Mouse (Mus musculus): ENCODE results near the gene Fkbp15. TPM values are rescaled to one million over a fixed set of nuclear protein-coding genes. Genes with fewer than 3 reads are reported as not detected.
A peak's percentile ranks its signal among the peaks of the same experiment; 100 is the strongest.

Fkbp15 gene
- total RNA-seq, 2 experiments from 2014 or later = 32.8 to 33.2 TPM

DNA sequence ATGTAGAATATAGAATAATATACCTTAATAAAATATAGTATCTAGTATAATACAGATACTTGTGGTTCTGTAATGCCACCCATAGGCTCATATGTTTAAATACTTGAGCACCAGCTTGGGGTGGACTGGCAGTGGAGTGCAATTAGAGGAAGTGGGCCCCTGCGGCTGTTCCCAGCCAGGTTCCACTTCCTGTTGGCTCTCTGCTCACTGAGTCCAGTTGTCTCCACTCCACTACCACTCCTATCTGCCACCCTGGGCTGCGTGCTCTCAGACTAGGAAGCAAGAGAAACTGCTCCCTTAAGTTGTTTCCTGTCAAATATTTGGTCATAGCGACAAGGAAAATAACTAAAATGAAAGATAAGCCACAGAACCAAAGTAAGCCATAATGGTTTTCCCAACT, 37.7 kb downstream of the Fkbp15 start:
- no peak for DNase-seq (ENCODE audit: low spot score in 2 of 2)

GRCm38 (mm10) chr4:62318294-62318693, 42.1 kb downstream of the Fkbp15 start:
- no peak for DNase-seq (ENCODE audit: low spot score in 2 of 2)

DNA sequence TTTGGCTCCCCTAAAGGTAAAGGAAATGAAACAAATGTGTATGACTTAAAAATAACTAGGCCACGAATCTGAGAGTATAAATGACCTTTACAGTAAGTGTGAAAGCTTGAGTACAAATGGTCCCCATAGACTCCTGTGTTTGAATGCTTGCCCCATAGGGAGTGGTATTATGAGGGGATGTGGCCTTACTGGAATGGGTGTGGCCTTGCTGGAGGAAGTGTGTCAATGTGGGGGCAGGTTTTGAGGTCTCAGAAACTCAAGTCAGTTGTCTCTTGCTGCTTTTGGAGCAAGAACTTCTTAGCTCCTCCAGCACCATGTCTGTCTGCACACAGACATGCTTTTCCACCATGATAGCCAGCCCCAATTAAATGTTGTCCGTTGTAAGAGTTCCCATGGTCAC, 43.9 kb downstream of the Fkbp15 start:
- DNase-seq (ENCODE audit: low spot score in 2 of 2) = no peak

GRCm38 (mm10) chr4:62314516-62314915, 45.8 kb downstream of the Fkbp15 start:
- no peak for DNase-seq (ENCODE audit: low spot score in 2 of 2)

DNA sequence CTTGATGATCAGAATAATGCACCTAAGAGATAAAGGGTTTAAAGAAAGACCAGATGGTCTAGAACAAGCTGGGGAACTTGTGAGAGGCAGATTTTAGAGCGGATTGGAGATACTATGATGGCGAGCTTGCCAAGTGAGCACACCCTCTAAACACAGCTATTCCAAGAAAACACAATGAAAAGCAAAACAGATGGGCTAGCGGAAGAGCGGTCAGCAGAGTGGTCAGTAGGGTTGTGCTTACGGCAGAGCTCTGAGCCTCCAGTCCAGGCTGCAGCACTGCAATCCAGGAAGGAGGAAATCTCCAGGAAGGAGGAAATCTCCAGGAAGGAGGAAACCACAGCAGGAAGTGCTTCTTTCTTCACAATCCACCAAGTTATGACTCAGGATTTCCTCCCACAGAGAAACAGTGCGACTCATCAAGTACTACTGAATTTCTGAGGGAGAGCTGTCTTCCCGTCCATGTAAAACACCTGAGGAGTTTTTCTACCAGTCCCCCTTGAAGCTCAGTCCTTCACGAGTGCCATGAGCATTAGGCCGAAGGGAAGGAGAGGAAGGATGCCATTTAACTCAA, 46.6 kb downstream of the Fkbp15 start:
- DNase-seq (ENCODE audit: low spot score in 2 of 2) = no peak

- no peak for DNase-seq (ENCODE audit: low spot score in 2 of 2)
These were observed 47.5 kb downstream of the Fkbp15 start for GRCm38 (mm10) chr4:62312821-62313220.

DNA sequence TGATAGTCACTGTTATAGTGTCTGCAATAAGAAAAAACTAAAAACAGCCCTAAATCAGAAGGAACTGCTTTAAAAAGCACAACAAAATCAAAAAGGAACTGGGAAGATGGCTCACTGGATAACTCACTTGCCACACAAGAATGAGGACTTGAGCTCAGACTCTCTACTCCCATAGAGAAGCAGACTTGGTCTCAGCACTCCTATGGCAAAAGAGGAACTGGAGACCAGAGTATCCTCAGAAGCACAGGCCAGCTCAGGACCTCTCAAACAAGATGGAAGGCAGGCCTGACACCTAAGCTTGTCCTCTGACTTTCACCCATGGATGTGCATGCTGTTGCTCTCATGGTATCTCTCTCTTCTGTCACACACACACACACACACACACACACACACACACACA, 51.9 kb downstream of the Fkbp15 start:
- DNase-seq (ENCODE audit: low spot score in 2 of 2) = no peak

DNA sequence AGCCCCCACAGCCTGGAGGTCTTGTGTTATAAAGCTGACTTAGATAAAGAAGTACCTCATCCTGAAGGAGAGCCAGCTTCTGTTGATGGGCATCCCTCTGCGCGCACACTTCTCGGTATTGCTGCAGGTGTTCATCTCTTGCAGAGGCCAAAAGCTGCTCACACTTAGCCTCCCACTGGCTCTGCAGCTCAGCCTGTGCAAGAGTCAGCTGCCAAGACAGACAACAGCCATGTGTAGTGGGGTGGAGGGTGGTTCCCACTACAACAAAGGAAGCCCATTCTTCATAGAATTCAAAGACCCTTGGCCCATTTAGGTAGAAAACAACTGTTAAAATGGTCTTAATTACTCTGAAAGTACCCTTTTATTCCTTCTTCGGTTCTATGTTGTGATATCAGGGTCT, 53.5 kb downstream of the Fkbp15 start:
- DNase-seq (ENCODE audit: low spot score in 2 of 2) = no peak

- DNase-seq (ENCODE audit: low spot score in 2 of 2) = no peak
These were observed 54.0 kb downstream of the Fkbp15 start for GRCm38 (mm10) chr4:62306301-62306700.

DNA sequence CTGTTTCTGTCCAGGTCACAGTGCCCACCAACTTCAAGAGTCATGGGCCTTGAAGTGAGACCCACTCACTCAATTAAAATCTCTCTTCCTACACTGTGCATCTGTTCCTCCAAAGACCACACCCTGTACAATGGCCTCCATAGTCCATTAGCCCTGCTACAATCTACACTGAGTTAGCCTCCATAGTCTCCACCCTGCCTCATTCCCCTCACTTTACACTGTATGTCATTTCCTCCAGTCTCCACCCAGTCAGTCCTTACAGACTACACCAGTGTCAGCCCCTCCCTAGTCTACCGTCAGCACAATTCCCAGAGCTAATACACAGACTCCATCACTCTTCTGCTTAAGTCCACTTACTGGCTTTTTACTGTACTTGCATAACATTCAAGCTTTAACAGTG, 57.1 kb downstream of the Fkbp15 start:
- no peak for DNase-seq (ENCODE audit: low spot score in 2 of 2)

DNA sequence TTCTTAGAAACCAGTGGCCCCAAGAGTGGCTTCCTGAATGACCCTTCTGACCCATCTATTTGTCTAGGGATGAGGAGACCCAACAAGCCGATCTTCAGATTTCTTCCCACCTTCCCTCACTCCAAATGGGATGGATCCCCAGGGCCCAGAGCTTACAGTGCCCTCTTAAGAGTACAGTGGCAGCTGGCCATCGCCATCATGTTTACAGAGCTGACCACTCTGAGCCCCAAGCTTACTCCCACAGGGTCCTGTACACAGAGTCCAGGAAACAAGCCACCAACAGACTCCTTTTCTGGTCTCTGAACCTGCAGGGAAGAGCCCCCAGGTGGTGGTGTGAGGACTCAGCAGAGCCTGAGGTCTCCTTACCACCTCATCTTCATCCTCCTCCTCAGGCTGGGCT, 57.6 kb downstream of the Fkbp15 start:
- no peak for DNase-seq (ENCODE audit: low spot score in 2 of 2)

GRCm38 (mm10) chr4:62300001-62300400, 60.3 kb downstream of the Fkbp15 start:
- no peak for DNase-seq (ENCODE audit: low spot score in 2 of 2)

- no peak for DNase-seq (ENCODE audit: low spot score in 2 of 2)
These were observed 62.8 kb downstream of the Fkbp15 start for GRCm38 (mm10) chr4:62297280-62298130.

DNA sequence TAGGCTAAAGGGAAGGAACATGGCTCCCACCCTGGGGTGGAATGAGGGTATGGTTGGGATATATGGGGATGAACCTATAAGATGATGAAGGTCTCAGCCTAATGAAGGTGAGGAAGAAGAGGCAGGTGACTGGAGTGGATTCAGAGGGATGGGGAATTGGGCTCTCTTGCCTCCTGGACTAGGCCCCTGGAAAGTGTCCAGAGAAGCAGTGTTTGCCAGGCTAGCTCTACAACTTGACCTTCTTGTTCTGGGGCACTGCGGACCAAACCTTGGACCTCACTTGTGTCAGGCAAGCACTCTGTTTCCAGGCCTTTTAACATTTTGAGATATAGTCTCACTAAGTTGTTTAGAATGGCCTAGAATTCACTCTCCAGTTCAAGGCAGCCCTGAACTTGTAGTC, 65.6 kb downstream of the Fkbp15 start:
- DNase-seq (ENCODE audit: low spot score in 2 of 2) = no peak

DNA sequence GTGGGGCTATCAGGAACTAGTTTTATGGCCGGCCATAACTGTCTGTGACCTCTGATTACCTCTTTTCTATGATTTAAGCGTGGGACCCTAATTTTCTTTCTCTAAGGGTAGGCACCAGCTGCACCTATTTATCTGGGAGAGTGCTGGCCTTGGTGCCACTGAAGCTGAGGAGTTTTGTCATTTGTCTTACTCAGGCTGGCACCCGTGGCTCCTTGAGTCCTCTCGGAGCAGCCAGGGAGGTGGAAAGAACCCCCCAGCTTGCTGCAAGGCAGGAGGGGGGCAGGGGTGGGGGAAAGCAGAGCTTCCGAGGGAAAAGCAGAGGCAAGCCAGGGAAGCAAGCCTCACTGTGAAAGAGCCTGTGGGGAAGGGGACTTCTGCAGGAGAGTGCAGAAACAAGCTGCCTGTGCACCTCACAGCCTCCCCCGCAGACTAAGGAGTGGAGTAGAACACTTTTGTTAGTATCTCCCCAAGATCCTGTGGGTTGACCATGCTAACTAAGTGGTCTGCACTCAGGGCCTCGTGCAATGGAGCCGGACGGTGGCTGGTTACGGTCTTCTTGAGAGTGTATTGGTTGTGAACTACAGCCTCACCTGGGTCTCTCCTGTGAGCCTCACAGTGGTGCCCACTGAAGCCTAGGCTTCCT, 67.0 kb downstream of the Fkbp15 start:
- peak; percentile 43 to 51 for DNase-seq (ENCODE audit: low spot score in 2 of 2)

DNA sequence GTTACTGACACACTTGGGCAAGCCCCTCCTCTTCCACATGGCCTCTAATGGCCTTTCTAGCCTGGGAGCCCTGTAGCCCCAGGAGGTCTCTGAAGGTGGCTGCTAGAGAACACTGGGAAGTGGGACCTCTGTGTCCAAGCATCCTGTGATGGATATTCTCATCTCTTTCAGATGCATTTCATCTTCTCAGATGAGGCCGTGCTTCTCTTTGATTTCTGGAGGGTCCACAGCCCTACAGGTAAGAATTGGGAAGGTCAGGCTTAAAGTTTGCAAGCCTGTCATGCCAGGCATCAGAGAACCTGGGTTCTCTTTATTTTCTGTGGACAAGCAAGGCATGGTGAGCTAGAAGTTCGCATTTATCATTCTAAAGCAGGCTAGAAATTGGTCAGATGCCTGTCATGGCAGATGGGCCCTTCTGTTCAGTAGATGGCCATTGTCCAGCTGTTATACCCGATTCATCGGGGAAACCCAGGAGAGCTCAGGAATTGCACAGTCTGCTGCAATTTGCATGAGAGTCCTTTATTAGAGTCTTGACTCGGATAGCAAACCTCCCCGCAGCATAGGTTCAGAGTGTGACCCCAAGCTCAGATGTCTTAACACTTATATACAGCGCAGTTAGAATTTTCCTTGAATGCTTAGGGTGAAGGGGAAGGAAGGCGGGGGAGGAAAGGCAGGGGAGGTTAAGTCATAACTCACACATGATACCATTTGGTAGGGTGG, 67.7 kb downstream of the Fkbp15 start:
- DNase-seq (ENCODE audit: low spot score in 2 of 2) = no peak

DNA sequence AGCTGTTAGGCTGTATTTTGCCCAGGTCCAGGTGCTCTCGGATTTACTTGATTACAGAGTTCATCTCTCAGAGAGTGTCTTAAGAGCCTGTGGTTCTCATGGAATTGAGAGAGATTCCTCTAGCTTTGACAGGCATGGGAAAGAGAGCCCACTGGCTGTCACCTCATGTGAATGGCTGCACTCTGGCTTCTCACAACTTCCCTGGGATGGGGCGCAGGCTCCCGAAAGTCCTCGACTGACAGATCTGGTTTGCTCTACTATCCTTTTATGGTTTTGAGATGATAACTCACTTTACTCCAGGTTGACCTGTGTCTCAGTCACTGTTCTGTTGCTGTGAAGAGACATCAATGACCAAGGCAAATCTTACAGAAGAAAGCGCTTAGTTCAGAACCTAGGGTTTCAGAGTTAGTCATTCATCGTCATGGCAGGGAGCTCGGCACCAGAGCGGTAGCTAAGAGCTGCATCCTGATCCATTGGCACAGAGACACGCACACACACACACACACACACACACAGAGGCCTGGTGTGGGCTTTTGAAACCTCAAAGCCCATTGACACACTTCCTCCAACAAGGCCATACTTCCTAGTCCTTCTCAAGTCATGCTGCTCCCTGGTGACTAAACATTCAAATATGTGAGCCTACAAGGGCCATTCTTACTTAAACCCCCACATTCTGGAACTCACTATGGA, 69.4 kb downstream of the Fkbp15 start:
- no peak for DNase-seq (ENCODE audit: low spot score in 2 of 2)

GRCm38 (mm10) chr4:62289226-62289625, 71.1 kb downstream of the Fkbp15 start:
- DNase-seq (ENCODE audit: low spot score in 2 of 2) = no peak

DNA sequence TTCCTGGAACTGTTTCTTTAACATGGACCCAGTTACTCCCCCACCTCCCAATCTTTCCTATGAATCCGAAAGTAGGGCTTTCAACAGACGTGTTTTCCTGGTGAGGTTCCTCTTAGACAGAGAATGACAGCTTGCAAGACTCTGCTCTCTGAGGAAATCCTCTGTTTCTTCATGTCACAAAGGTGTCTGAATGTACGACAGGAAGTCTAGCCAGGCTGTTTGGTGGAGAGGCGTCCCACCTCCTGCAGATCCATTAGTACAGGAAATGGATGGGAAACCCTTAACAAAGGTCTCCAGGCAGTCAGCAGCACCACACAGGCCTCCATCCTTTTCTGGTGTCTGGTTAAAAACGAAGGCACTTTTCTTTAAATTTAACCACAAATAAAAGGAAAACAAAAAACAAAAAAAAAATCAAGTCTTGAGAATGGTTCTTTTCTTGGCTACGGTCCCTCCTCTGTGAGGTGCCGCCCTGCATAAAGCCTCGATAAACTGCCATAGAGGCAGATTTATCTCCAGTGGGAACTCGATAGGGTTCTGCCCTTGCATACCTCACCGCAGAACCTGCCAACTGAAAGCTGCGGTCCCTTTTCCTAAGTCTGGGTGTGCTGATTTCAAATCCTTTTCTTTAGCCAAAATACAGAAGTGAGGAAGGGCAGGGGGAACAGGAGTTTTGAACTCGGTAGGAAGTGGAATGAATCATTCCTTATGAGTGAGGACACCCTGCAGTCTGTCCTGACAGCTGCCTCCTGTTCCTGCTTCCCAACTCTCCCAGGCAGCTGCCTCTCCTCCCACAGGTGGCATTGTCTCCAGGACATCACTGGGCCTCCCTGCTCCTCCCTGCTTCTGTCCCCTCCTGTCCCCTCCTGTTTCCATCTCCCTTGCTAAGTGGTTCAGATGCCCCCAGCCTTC, 73.1 kb downstream of the Fkbp15 start:
- no peak for DNase-seq (ENCODE audit: low spot score in 2 of 2)
